Mouse (Mus musculus) ovary, postnatal 10 days (tissue): ENCODE measurements around the gene Vmn1r85.
"Not testable (repeated sequence)": the region's sequence is repeated elsewhere in the genome, so short reads cannot be mapped to it uniquely, and the experiment has no call there.

ENCODE experiments used
- DNase-seq: peaks from one replicate; pipeline ENCODE4 v3.0.0; 2022; ENCODE audit warnings: low spot score

The Vmn1r85 gene

DNA sequence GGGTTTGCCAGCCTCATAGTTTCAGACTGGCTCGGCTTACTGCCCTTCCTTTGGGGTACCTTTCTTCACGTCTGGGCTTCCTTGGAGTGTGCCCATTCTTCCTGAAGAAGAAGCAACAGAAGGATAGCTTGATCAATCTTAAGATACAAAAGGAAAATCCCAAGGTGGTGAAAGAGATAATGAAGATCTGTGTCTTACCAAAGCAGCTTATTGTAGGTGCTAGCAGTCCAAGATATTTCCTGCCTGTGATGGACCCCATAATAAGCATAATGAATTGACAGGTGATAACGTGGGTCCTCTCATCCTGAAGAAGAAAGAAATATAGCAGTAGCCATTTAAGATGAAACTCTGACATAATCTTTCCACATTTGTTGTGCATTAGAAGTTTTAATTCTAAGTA is at the start of gene Vmn1r85:
Vmn1r85 (minus strand) TSS at position 101 of the 400 bp plus-strand sequence.
- DNase-seq: no peak

DNA sequence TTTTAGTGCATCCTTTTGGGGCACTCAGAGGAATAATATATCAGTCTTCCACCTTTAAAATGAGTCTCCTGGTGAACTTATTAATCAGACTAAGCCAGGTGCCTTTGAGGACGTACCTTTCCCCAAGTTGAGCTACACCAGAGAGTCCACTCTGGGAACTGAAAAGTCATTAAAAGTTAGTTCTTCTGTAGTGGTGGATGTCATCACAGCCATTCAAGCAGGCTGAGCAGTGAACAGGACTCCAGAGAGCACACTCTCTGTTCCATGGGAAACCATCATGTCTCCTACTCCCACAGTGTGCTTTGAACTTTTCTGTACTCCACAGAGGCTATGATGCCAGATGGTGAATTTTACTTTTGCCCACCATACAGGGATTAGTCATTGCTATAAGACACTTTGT is 45.1 kb upstream of the Vmn1r85 start, which contains the start of gene Vmn1r87:
Vmn1r87 (minus strand) TSS at position 101 of the 400 bp plus-strand sequence.
- DNase-seq: no peak

DNA sequence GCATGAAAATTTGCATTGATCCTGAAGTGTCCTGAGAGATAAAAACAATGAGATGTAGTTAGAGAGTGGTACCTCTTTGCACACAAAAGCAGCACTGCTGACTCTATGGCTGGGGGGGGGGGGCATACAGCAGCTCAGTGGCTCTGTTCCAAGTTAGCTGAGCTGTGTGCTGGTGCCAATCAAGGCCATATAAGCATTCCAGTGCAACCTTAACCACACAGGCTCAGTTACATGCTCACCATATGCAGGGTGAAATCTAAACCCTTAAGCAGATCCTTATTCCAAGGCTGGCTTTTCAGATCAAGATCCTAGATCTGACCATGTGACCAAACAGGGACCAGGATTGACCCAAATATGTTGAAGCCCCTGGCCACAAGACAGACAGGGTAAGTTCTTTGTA is 42.4 kb upstream of the Vmn1r85 start:
- DNase-seq: no peak

DNA sequence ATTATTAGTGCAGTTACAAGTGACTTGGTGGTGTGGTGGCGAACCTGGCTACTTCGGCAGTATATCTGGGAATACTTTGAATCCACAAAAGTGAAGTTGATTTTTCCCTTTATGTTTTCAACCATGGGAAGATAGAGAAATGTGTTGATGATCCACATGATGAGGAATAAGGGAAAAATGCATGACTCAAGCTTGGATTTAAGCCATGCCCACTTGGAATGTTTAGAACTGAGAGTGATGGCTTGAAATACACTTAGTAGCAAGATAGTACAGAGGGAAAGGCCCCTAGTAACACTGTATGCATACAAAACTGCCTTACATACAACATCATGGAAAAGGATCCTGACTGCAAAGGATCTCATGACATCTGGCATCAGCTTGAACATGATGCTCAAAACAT is 36.9 kb upstream of the Vmn1r85 start:
- no peak for DNase-seq

DNA sequence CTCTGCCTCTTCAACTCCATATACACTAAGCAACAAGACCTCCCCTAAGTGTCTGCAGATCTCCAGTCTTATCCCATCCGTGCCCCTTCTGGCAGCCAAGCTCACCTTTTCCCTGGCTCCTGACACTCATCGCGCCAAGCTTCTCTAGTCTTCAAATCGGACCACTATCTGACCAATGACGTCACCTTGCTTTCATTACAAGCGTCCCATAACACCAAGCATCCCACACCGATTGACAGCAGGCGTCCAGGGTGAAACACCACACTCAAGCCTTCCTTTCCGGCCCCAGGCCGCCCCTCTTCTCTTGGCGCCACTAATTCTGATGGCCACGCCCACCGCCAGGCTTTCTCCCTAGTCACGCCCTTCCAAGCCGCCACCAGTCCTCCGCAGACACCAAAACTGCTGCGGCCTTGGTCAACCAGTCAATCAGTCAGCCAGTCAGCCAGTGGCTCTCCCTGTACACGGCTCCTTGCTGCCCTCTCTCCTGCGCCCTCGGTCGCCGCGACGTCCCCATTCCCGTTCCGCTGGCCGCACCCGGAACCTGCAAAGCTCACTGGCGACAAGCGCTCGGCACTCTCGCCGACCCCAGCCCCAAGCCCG is 28.7 kb upstream of the Vmn1r85 start:
- DNase-seq: not testable (repeated sequence)

DNA sequence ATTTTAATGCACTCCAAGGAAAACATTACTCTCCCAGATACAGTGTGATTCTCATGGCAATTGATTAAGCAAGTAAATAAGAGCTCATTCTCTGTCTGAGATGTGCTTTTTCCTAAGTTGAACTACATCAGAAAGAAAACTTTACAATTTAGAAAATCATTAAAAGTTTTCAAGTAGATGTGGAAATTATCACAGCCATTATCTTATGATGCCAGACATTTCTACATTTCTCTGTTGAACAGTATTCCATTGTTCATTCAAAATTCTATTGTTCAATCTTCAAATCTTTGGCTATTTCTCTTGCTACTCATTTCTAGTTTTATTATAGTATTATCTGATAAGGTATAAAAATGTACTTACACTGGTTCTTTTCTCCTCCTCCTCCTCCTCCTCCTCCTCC is 24.8 kb upstream of the Vmn1r85 start, which contains the start of gene Vmn1r86:
Vmn1r86 (minus strand) TSS at position 101 of the 400 bp plus-strand sequence.
- no peak for DNase-seq

DNA sequence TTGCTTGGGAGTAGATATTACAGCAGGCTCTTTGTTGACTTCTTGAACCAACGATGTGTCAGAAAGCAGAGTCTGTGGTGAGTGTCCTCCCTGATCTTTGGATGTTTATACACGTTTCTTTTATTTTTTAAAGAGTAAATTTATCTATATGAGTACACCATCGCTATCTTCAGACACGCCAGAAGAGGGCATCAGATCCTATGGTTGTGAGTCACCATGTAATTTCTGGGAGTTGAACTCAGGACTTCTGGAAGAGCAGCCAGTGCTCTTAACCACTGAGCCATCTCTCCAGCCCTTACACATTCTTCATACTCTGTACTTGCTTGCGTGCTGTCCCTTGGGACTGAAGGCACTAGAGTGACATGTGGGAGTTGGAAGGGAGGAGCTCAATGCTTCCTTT is 22.7 kb downstream of the Vmn1r85 start:
- no peak for DNase-seq

DNA sequence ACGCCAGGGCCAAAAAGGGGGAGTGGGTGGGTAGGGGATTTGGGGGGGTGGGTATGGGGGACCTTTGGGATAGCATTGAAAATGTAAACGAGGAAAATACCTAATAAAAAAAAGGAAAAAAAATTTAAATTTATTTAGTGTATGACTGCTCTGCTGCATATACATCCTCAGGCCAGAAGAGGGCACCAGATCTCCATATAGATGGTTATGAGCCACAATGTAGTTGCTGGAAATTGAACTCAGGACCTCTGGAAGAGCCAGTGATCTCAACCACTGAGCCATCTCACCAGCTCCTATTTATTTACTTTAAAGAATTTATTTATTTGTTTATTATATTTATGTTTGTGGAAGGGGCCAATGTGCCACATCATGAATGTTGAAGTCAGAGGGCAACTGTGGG is 31.6 kb downstream of the Vmn1r85 start:
- DNase-seq: not testable (repeated sequence)

DNA sequence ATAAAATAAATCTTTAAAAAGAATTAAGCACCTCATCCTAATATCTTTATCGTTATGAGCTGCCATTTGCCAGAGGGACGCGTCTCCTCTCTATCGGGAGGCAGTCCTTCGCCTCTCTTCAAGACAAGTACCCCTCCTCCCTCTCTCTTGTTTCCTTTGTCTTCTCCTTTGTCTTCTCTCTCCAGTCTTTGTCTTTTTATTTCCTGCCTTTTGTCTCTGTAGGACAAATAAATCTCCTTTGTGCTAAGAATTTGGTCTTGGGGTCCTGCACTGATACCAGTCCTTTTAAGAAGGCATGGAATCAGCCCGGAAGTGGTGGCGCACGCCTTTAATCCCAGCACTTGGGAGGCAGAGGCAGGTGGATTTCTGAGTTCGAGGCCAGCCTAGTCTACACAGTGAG is 35.4 kb downstream of the Vmn1r85 start:
- DNase-seq: no peak

DNA sequence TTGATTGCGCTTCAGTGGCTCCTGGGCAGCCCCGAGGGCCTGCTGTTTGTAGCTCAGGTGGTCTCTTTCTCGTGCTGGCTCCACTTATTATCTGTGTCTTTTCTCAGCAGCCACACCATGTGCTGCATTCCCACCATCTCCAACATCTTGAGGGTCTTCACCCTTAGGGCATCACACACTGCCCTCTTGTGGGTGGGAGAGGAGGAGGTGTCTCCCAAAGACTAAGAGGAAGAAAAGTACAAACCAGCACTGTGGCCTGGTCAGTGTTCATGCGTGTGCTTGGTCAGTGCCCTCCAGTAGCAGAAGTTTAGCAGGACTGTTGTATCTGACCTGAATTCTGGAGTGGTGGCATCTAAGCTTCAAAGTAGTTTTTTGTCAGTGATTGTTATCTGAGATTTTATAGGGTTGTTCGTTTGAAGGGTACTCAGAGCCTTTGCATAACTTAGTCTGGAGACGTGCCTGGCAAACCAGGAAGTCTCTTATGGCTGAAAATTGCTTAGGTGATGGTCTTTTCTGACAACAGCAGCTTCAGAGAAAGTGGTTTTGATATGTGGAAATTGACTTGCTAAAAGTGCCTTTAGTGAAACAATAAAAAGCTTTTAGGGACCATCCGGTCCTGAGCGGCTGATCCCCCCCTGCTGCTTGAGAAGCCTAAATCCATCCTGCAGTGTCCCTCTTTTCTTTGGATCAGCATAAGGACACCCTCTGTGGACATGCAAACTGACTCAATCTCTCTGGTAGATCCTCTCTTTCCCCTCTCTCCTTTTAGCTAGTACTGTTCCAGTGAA is 37.9 kb downstream of the Vmn1r85 start:
- no peak for DNase-seq

DNA sequence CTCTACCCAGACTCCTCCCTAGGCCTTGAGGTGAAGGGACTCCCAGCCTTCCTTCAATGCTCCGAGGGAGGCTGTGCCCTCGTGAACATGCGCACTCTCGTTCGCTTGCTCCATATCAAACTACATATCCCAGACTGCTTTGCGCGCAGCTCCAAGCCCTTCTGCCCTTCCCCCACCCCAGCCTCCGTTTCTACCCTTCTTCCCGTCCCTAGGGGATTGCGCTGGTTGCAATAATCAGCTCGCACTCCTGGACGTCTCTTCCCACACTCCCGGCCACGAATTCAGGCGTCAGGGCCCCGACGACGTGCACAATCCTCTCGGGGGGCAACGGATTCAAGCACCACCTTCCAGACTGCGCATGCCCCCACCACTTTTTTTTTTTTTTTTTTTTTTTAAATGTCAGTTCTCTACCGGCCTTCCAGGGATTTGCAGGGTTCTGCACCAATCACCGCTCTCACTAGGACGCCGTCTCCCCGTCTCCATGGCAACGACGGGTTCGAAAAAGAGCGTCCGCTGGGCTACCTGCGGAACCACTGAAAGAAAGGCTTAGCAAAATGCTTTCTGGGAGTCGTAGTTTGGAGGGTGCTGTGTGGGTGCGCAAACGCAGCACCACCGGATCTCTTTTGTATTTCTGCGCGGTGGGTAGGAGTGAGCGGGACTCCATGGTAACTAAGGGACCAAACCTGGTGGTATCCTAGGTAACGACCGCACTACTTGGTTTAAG is 40.5 kb downstream of the Vmn1r85 start, which contains the start of gene Mzf1:
Mzf1 (minus strand) TSS at position 478 of the 724 bp plus-strand sequence.
- peak; percentile 81 for DNase-seq

DNA sequence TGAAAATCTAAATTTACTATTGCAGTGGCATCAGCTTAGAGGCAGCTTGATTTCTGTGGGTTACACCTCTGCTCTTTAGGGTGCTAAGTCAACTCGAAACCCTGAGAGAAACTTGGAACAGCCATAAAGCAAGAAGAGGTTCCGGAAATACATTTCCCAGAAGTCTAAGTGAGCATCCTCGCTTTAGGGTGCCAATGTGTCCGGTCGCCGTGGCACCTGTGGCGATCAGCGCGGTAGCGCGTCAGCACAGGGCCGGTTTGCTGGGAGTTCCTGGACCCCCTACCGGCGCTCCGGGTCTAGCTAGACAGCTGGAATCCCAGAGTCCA is 41.0 kb downstream of the Vmn1r85 start:
- no peak for DNase-seq

DNA sequence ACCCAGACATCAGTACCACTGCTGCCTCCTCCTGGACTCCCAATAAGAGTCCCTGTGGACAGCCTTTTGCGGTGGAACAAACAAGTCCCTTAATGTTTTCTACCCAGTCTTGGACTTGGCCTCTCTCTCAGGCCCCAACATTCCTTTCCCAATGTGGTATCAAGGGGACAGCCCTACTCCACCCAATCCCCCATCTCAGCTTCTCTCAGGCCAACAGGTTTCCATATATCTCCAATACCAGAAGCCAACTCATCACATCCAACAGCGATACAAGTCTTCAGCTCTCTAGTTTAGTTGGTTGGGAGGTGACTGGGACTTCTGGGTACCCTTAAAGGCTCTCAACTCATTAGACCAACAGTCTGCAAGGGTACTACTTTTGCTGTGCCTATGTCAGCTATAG is 41.5 kb downstream of the Vmn1r85 start:
- DNase-seq: no peak

DNA sequence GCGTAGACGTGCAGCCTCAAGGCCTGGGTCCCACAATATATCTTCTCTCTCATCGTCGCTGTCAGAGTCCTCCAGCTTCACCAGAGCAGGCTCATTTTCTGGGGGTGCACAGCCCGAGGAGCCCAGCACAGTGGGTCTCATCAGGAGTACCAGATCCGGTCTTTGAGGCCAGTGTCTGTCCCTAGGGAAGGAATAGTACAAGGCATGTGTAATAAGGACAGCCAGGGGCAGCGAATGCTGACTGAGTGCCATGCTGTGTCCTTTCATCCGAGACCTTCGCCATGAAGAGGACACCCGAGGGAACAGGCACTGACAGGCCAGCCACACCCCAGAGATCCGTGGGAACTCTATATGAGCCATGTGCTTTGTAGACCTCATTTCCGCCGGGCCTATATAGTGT is 42.0 kb downstream of the Vmn1r85 start:
- DNase-seq: no peak

DNA sequence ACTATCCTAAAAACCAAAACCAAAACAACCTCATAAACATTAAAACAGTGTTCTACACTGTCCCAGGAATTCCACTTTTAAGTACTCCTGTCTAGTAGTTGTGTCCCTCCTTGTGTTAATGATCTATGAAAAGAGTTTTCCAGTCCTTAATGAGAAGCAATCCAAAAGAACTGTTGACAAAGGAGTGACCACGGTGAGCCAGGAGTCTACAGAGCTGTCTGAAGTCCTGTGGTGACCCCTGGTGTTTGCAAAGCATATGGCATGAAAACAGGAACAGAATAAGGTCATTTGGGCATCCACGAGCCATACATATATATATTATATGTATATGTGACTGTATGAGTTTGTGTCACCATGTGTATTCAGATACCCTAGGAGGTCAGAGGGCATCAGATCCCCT is 48.9 kb downstream of the Vmn1r85 start:
- DNase-seq: no peak

DNA sequence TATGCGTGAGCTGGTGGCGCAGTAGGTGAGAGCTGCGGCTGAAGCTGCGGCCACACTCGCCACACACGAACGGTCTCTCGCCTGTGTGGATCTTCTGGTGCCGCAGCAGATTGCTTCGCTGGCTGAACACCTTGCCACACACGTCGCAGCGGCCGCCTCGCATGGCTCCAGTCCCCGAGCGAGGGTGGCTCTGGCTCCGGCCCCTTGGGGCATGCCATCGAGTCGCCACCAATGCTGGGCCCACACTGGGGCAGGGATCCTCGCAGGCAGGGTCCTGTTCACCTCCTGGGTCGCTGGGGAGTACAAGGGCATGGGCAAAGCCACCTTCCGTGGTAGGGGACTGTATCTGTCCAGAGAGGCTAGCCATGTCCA is 50.7 kb downstream of the Vmn1r85 start:
- DNase-seq: no peak

DNA sequence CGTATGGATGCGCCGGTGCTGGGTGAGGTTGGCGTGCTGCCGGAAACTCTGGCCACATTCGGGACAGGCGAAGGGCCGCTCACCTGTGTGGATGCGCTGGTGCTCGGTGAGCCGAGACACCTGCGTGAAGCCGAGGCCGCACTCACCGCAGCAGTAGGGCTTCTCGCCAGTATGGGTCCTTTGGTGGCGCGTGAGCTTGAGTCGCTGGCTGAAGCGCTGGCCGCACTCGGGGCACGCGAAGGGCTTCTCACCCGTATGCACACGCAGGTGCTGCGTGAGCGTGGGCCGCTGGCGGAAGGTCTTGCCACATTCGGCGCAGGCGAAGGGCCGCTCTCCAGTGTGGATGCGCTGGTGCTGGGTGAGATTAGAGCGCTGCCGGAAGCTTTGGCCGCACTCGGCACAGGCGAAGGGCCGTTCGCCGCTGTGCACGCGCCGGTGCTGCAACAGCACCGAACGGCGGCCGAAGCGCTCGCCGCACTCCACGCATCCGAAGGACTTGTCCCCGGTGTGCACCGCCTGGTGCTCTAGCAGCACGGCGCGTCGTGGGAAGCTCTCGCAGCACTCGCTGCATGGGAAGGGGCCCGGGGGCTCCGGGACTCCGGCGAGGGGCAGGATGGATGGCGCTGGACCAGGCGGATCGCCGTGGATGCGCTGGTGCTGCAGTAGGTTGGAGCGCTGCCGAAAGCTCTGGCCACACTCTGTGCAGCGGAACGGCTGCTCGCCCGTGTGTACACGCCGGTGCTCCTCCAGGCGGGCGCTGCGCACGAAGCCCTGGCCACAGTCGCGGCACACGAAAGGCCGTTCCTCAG is 51.3 kb downstream of the Vmn1r85 start:
- DNase-seq: no peak

DNA sequence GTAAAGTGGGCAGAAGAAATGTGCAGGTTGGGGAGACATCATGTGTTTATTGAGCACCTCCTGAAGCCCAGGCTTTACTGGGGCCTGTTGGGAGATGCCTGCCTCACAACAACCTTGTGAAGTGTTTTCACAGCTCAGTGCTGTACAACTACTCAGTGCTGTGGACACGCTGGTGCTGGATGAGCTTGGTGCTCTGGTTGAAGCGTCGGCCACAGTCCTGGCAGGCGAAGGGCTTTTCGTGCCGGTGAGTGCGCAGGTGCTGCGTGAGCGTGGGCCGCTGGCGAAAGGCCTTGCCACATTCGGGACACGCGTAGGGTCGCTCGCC is 51.9 kb downstream of the Vmn1r85 start:
- no peak for DNase-seq

DNA sequence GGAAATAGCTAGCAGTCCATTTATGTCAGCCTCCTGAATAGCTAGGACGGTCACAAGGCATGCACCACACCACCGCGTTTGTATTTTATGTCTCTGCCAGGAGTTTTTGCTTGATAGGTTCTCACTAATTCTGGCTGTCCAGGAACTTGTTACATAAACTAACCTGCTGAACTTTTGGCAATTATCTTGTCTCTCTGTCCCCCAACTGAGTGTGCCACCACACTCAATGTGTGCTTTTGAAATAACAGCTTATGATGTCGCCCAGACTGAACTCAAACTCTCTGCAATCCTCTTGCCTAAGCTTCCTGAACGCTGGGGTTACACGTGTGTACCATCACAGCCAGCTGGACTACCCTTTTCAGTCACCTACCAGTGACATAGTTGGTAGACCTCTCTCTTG is 52.5 kb downstream of the Vmn1r85 start:
- DNase-seq: no peak

DNA sequence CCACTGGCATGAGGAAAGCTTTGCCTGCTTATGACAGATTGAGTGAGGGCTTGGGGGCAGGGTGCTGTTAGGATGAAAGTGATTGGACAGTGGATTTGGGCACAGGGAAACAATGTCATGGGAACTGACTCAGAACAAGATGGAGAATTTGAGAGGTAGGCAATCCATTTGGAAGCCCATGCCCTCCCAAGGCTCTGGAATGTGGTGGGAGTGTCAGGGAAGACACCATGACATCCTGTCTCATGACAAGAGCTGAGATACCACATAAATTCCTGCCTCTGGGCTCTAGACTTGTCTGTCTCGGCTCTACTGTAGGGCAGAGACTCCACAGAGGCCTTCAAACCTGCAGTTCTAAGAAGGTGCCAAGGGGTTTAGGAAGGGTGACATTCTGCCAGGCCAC is 53.7 kb downstream of the Vmn1r85 start:
- no peak for DNase-seq

DNA sequence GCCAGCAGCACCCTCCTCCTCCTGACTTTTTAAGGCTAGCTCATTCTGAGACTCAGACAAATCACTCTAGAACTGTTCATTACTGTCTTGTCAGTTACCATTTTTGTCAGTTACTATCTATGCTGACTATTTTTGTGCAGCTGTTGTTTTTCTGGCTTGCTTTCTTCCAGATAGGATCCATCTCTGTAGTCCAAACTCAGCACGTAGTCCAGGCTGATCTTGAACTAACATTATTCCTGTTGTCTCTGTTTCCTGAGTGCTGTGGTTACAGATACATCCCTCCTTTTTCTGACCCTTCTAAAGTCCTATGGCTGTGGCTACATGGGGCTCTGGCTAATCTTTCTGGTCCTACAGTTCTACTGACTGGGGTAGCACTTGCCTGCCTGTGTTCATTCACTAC is 55.8 kb downstream of the Vmn1r85 start:
- DNase-seq: no peak

DNA sequence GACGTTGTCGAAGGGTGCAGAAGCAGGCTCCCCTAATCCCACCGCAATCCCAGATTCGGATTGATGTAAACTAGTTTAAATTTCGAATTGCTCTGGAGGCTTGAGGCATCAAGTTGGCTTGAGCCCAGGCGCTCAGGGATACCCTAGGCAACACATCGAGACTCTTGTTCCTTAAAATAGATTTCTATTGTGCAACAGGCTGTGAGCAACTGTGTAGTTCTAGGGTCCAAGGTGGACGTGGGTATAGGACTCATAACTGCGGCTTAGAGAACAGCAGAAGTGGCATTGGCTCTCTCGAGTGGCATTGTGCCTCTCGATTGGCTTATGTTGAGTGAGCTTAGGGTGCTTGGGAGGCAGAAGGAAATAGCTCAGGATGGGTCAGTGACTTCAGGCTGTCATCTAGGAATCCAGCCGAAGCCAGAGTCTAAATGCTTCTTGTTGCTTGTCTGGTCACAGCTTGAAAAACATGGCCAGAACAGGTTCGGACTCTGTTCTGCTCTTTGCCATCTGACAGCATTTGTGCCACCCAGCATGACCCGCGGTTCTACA is 56.3 kb downstream of the Vmn1r85 start:
- no peak for DNase-seq
